Mouse (Mus musculus): ENCODE measurements around the gene Nfe2l1. TPM values are rescaled to one million over a fixed set of nuclear protein-coding genes. Genes with fewer than 3 reads are reported as not detected.
"Not testable (repeated sequence)": the region's sequence is repeated elsewhere in the genome, so short reads cannot be mapped to it uniquely, and the experiment has no call there.

Nfe2l1 gene
- total and polyA plus RNA-seq, 2 experiments from 2014 or later, result 64.5 to 86.0 TPM

DNA sequence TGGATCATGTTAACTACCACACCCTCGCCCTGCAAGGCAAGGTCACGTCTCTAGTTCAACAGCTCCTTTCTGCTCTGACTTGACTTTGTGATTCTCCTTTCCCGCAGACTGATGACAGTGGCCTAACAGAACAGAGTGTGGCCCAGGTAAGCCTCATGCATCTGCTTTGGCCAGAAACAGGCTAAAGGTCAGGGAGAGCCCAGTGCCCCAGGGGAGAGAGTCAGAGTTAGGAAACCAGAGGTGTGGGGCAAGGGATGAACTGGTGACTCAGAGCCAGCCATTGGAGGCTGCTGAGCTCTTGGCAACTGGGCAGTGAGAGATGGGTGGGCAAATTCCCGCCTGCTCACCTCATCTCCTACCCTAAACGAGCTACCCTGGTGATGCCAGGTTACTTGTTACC, 27.7 kb upstream of the Nfe2l1 start:
- H3K9ac ChIP-seq (replicated peaks; ENCODE audit: low read length, poor library complexity, severe bottlenecking), result no peak overlapping the region
- no peaks in the 10 kb centered on the region for H3K27me3 ChIP-seq (ENCODE audit: insufficient read depth, low read length)
- 0 out of 2 replicates have a peak, but pooled peaks cover 2% of the 10 kb centered on the region for H3K4me1 ChIP-seq (ENCODE audit: insufficient read depth, low read length)
- DNase-seq (ENCODE audit: low spot score) (no peak), ATAC-seq (ENCODE audit: low FRiP score) (no peak)
- H3K4me2 ChIP-seq (ENCODE audit: low read depth, low read length, poor library complexity, severe bottlenecking), result no peak overlapping the region
- no peaks in the 10 kb centered on the region for H3K9me3 ChIP-seq (ENCODE audit: low read length)
- H3K36me3 ChIP-seq (ENCODE audit: insufficient read depth, low read length), result no peaks in the 10 kb centered on the region
- WGBS, result 83% methylated on average over 5 of the region's 5 CpGs
- TF ChIP-seq CTCF (IDR thresholded peaks at IDR 0.05), result no peak
- no peak overlapping the region for H3K4me3 ChIP-seq (ENCODE audit: low read depth, low read length)
- H3K27ac ChIP-seq (ENCODE audit: low read depth, low read length), result no peak overlapping the region

DNA sequence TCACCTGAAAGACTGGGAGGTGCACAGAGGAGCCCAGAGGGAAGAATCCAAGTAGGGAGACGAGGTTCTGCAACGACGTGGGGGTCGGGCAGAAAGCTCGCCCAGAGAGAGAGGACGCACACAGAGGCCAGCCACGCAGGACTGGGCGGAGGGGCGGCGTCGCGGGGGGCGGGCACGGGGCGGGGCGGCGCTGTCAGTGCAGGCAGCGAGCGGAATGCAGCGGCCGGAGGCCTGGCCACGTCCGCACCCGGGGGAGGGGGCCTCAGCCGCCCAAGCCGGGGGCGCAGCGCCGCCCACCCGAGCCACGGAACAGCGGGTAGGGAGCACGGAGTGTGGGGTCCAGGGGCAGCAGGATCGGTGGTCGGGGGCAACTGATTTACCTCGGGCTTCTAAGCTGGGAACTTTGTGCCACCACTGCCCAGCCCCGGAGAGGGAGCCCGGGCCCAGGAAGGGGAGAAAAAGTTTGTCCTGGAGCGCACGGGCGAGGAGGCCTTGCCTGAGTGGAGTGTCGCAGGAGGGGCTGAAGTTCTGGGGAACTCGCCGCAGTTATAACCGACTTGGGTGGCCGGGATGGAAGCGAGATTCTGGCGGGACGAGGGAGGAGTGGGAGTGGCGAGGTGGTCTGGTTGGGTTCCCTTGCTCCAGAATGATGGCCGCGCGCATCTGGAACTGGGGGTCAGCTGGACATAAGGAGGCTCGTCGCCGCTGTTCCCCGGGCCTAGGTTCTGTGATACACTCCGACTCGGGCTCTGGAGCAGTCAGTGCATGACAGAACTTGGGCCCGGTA, 20.1 kb upstream of the Nfe2l1 start, which contains the start of gene Copz2:
TSS of gene Copz2 (plus strand) at position 190 of the 787 bp plus-strand sequence.
- TF ChIP-seq CTCF (IDR thresholded peaks at IDR 0.05), result no peak
- H3K4me3 ChIP-seq (ENCODE audit: low read depth, low read length), result peak within 1 kb of the TSS; percentile 38
- H3K4me2 ChIP-seq (ENCODE audit: low read depth, low read length, poor library complexity, severe bottlenecking), result peak within 1 kb of the TSS; percentile 79
- H3K36me3 ChIP-seq (ENCODE audit: insufficient read depth, low read length), result no peaks in the 10 kb centered on the region
- peaks cover 16% of the 10 kb centered on the region; the same call in 1 of the 2 replicates for H3K27me3 ChIP-seq (ENCODE audit: insufficient read depth, low read length)
- no peaks in the 10 kb centered on the region for H3K9me3 ChIP-seq (ENCODE audit: low read length)
- no peak for DNase-seq (ENCODE audit: low spot score)
- no peak within 1 kb of the TSS for H3K27ac ChIP-seq (ENCODE audit: low read depth, low read length)
- 0 out of 2 replicates have a peak within 1 kb of the TSS, but pooled peaks have one; percentile 42 for H3K9ac ChIP-seq (replicated peaks; ENCODE audit: low read length, poor library complexity, severe bottlenecking)
- ATAC-seq (ENCODE audit: low FRiP score), result no peak
- 2% methylated on average over 54 of the region's 60 CpGs for WGBS
- peaks cover 9% of the 10 kb centered on the region for H3K4me1 ChIP-seq (ENCODE audit: insufficient read depth, low read length)

DNA sequence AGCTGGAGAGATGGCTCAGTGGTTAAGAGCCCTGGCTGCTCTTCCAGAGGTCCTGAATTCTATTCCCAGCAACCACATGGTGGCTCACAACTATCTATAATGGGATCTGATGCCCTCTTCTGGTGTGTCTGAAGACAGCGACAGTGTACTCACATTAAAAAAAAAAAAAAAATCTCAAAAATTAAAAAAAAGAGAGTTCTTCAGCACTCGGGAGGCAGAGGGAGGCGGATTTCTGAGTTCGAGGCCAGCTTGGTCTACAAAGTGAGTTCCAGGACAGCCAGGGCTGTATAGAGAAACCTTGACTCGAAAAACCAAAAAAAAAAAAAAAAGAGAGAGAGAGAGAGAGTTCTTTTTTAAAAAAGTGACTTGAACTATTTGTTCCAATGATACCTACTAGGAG, 19.4 kb upstream of the Nfe2l1 start:
- 79% methylated on average over 5 of the region's 5 CpGs for WGBS
- not testable (repeated sequence) for H3K9me3 ChIP-seq (ENCODE audit: low read length); H3K4me2 ChIP-seq (ENCODE audit: low read depth, low read length, poor library complexity, severe bottlenecking); ATAC-seq (ENCODE audit: low FRiP score); H3K27ac ChIP-seq (ENCODE audit: low read depth, low read length); DNase-seq (ENCODE audit: low spot score); H3K4me1 ChIP-seq (ENCODE audit: insufficient read depth, low read length); H3K4me3 ChIP-seq (ENCODE audit: low read depth, low read length); H3K9ac ChIP-seq (replicated peaks; ENCODE audit: low read length, poor library complexity, severe bottlenecking); H3K36me3 ChIP-seq (ENCODE audit: insufficient read depth, low read length)
- peaks cover 16% of the 10 kb centered on the region; the same call in 1 of the 2 replicates for H3K27me3 ChIP-seq (ENCODE audit: insufficient read depth, low read length)

DNA sequence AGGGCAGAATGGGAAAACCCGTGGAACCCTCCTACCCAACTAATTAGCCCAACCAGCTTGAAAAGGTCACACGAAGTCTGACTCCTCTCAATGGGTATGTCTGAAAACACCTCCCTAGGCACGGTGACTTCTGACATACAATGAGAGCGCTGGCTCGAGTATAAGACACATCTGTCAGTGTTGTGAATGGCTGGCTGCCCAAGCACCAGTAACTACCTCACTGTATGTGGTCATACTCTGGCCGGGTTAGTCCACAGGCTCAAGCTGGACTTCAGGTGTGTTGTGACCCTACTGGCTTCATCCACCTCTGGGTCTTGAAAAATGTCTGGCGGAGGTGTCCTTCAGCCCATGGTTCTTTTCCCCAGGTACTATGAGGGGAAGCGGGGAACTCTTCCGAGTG, 18.9 kb upstream of the Nfe2l1 start:
- ATAC-seq (ENCODE audit: low FRiP score) (no peak), DNase-seq (ENCODE audit: low spot score) (no peak)
- TF ChIP-seq CTCF (IDR thresholded peaks at IDR 0.05), result no peak
- Histone ChIP-seq H3K36me3 (ENCODE audit: insufficient read depth, low read length) (no peaks in the 10 kb centered on the region), H3K9me3 (ENCODE audit: low read length) (no peaks in the 10 kb centered on the region), H3K4me1 (ENCODE audit: insufficient read depth, low read length) (peaks cover 9% of the 10 kb centered on the region), H3K27ac (ENCODE audit: low read depth, low read length) (no peak overlapping the region), H3K4me3 (ENCODE audit: low read depth, low read length) (no peak overlapping the region), H3K27me3 (ENCODE audit: insufficient read depth, low read length) (peaks cover 16% of the 10 kb centered on the region; the same call in 1 of the 2 replicates), H3K4me2 (ENCODE audit: low read depth, low read length, poor library complexity, severe bottlenecking) (no peak overlapping the region), H3K9ac (replicated peaks; ENCODE audit: low read length, poor library complexity, severe bottlenecking) (no peak overlapping the region)
- 66% methylated on average over 9 of the region's 9 CpGs for WGBS

DNA sequence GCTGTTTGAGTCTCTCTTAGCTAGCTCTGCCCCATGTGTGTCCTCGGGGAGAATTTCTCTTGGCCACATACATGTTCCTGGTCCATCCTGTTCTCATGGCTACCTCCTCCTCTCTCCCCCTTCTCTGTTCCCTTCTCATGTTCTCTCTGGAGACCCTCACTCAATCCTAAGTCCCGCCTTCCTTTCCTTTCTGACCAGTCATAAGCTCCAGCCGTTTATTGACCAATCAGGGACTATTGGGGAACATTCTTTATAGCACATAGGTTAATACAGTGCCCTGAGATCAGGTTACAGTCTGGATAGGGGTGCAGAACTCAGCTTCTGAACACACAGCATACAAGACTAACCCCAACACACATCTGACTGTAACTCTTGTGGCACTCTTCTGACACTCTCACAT, 17.5 kb upstream of the Nfe2l1 start:
- no peak for ATAC-seq (ENCODE audit: low FRiP score)
- TF ChIP-seq CTCF (IDR thresholded peaks at IDR 0.05), result no peak
- no peak overlapping the region for H3K27ac ChIP-seq (ENCODE audit: low read depth, low read length)

DNA sequence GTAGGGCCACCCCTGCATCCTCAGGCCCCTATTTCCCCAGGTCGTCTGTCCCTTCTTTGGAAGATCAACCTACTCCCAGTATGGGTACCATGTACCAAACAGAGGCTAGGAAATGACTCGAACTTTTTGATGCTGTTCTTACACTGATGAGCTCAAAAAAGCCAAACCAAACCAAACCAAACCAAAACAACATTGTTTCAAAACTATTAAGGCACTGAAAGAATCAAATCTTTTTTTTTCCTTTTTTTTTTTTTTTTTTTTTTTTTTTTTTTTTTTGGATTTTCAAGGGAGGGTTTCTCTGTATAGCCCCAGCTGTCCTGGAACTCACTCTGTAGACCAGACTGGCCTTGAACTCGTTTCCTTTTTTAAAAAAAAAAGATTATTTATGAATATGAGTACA, 13.9 kb upstream of the Nfe2l1 start:
- Histone ChIP-seq H3K9me3 (ENCODE audit: low read length) (no peaks in the 10 kb centered on the region), H3K4me2 (ENCODE audit: low read depth, low read length, poor library complexity, severe bottlenecking) (no peak overlapping the region), H3K27me3 (ENCODE audit: insufficient read depth, low read length) (no peaks in the 10 kb centered on the region), H3K36me3 (ENCODE audit: insufficient read depth, low read length) (no peaks in the 10 kb centered on the region), H3K27ac (ENCODE audit: low read depth, low read length) (no peak overlapping the region), H3K9ac (replicated peaks; ENCODE audit: low read length, poor library complexity, severe bottlenecking) (no peak overlapping the region), H3K4me3 (ENCODE audit: low read depth, low read length) (no peak overlapping the region), H3K4me1 (ENCODE audit: insufficient read depth, low read length) (no peaks in the 10 kb centered on the region)
- DNase-seq (ENCODE audit: low spot score), result no peak
- TF ChIP-seq CTCF (IDR thresholded peaks at IDR 0.05), result no peak
- ATAC-seq (ENCODE audit: low FRiP score), result no peak
- WGBS, result 62% methylated on average over 3 of the region's 3 CpGs

More for the DNA sequence above, 17.5 kb upstream of the Nfe2l1 start:
- H3K4me2 ChIP-seq (ENCODE audit: low read depth, low read length, poor library complexity, severe bottlenecking), result no peak overlapping the region
- H3K27me3 ChIP-seq (ENCODE audit: insufficient read depth, low read length), result peaks cover 16% of the 10 kb centered on the region; the same call in 1 of the 2 replicates
- H3K36me3 ChIP-seq (ENCODE audit: insufficient read depth, low read length), result no peaks in the 10 kb centered on the region
- no peak overlapping the region for H3K4me3 ChIP-seq (ENCODE audit: low read depth, low read length)
- 62% methylated on average over 3 of the region's 3 CpGs for WGBS
- no peak overlapping the region for H3K9ac ChIP-seq (replicated peaks; ENCODE audit: low read length, poor library complexity, severe bottlenecking)
- H3K9me3 ChIP-seq (ENCODE audit: low read length), result no peaks in the 10 kb centered on the region
- DNase-seq (ENCODE audit: low spot score), result no peak
- H3K4me1 ChIP-seq (ENCODE audit: insufficient read depth, low read length), result peaks cover 9% of the 10 kb centered on the region
